Mouse (Mus musculus): ENCODE data around the gene Utp20. TPM values are rescaled to one million over a fixed set of nuclear protein-coding genes. Genes with fewer than 3 reads are reported as not detected.
"Not testable (repeated sequence)": the region's sequence is repeated elsewhere in the genome, so short reads cannot be mapped to it uniquely, and the experiment has no call there.

Gene Utp20
- polyA plus RNA-seq (2015; fragmentation: Nextera tagmentation; extraction: Ambion mirVana) = 8.8 and 9.7 TPM in 2 replicates

DNA sequence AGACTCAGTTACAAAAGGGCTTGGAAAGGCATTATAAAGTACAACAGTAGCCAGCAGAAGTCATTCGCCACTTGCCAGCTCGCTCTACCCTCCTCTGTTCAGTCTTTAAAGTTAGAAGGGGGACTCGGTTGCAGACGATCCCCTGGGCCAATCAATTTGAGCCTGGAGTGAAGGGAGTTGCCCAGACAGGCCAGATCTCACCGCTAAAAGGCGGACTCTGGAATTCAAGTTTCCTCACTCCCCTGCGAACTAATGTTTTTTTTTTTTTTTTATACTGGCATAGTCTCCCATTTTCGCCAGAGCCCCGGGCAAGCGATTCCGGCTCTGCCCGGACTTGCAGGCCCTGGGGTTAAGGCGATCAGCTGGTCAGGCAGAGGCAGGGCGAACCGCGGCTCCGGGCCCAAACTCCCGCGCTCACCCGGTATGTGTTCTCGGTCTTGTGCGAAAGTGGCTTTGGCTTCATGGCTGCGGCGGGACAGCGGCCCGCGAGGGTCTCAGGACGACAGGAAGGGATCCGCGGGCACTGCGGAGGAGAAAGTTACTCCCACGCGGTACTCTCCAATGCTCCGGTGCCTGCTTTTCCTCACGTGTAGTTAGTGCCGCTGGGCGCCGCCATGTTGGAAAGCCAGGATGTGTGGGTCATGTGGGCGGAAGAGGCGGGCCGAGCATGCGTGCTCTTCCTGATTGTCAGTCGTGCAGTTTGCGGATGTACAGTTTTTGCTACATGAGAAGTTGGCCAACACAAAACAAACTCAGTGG is at the start of gene Utp20:
Gene Utp20 (minus strand): TSS at position 617 of the 759 bp plus-strand sequence.
- Histone ChIP-seq H3K4me2 (peak within 1 kb of the TSS; percentile 80), H3K36me3 (replicated peaks) (no peaks in the 10 kb centered on the region; the same call in none of the 2 replicates), H3K4me3 (peak within 1 kb of the TSS; percentile 85), H3K9ac (peak within 1 kb of the TSS; percentile 51), H3K27ac (0 out of 2 replicates have a peak within 1 kb of the TSS, but pooled peaks have one; percentile 7), H3K27me3 (replicated peaks) (no peaks in the 10 kb centered on the region), H3K9me3 (no peaks in the 10 kb centered on the region), H3K4me1 (peaks cover 12% of the 10 kb centered on the region)
- WGBS = under 1% methylated on average over 44 of the region's 44 CpGs
- ATAC-seq (replicated peaks) = peak; percentile 100

DNA sequence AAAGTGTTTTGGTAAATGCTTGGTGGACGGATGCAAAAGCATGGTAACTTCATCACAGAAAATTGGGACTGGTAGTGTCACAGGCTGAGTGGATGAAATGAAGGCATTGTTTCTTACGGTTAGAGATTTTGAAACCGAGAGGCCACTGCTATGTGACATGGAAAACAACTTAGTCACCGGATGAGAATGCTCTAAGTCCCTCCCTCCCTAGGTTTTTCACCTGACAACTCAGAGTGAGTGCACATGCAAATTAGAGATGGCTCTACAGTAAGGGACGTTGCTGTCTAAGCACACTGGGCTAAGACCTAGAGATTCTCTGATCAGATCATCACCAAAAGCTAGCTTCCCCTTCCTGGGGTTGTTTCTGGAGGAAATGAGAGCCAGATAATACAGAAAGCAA is 48.3 kb upstream of the Utp20 start:
- no peak overlapping the region for H3K4me2 ChIP-seq
- no peak for ATAC-seq (replicated peaks)
- 72% methylated on average over 5 of the region's 5 CpGs for WGBS

DNA sequence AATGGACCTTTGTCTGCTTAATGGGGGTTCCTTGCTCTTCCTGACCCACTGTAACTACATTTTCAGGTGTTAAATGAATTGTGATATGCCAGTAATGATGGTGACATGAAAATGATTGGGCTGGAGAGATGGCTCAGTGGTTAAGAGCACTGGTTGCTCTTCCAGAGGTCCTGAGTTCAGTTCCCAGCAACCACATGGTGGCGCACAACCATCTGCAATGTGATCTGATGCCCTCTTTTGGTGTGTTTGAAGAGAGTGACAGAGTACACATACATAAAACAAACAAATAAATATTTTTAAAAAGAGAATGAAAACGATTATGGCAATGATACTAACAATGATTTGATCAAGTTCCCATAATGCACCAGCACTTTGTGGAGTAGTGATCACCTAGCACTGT is 39.4 kb upstream of the Utp20 start:
- no peaks in the 10 kb centered on the region for H3K9me3 ChIP-seq
- H3K27ac ChIP-seq = no peak overlapping the region
- no peaks in the 10 kb centered on the region for H3K4me1 ChIP-seq
- H3K9ac ChIP-seq = no peak overlapping the region
- WGBS = 69% methylated on average over 2 of the region's 2 CpGs
- H3K4me3 ChIP-seq = no peak overlapping the region
- no peak overlapping the region for H3K4me2 ChIP-seq
- no peaks in the 10 kb centered on the region for H3K27me3 ChIP-seq (replicated peaks)
- no peak for ATAC-seq (replicated peaks)
- no peaks in the 10 kb centered on the region for H3K36me3 ChIP-seq (replicated peaks)

More for the DNA sequence above, 48.3 kb upstream of the Utp20 start:
- no peaks in the 10 kb centered on the region for H3K9me3 ChIP-seq
- no peaks in the 10 kb centered on the region for H3K4me1 ChIP-seq
- no peak overlapping the region for H3K9ac ChIP-seq
- H3K4me3 ChIP-seq = no peak overlapping the region
- H3K27ac ChIP-seq = no peak overlapping the region
- H3K27me3 ChIP-seq (replicated peaks) = no peaks in the 10 kb centered on the region
- no peaks in the 10 kb centered on the region for H3K36me3 ChIP-seq (replicated peaks)

DNA sequence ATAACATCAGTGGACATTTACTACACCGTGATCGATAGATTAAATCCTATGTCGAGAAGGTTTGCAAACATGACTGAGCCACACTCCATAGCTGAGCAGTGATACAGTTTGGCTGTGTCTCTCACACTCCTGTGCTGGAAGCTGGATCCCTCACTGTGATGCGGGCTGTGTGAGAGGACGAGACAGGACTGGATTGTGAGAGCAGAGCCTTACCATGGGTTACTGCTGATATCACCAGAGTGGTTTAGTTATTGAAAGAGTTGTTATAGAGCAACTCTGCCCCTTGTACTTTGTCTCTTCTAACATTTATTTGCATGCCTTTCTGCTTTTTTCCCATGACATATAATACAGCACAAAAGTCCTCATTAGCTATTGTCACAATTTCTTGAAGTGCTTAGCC is 35.7 kb upstream of the Utp20 start:
- no peak overlapping the region for H3K9ac ChIP-seq
- no peaks in the 10 kb centered on the region for H3K4me1 ChIP-seq
- no peak overlapping the region for H3K4me2 ChIP-seq
- no peak for ATAC-seq (replicated peaks)
- no peaks in the 10 kb centered on the region for H3K27me3 ChIP-seq (replicated peaks)
- H3K27ac ChIP-seq = no peak overlapping the region
- no peaks in the 10 kb centered on the region for H3K9me3 ChIP-seq
- 95% methylated on average over 5 of the region's 5 CpGs for WGBS
- no peaks in the 10 kb centered on the region for H3K36me3 ChIP-seq (replicated peaks)
- H3K4me3 ChIP-seq = no peak overlapping the region

DNA sequence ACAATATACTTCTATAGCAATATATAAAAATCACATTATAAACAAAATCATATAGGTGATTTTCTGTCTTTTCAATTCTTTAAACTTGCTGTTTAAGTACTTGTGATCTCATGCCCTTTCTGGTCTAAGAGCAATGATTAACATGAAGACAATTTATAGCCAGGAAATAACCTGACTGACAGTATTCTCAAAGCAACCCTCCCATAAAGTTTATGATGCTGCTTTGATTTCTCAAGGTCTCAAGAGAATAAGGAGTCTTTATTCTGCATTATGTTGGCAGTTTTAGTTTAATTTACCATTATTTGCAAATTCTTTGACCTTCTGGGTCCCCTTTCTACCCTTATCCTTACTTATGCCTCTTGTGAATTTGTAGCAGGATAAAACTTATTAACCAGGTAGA is 34.8 kb upstream of the Utp20 start:
- Histone ChIP-seq H3K9ac (no peak overlapping the region), H3K4me3 (no peak overlapping the region), H3K27me3 (replicated peaks) (no peaks in the 10 kb centered on the region), H3K4me2 (no peak overlapping the region), H3K27ac (no peak overlapping the region), H3K4me1 (no peaks in the 10 kb centered on the region), H3K36me3 (replicated peaks) (no peaks in the 10 kb centered on the region), H3K9me3 (no peaks in the 10 kb centered on the region)
- ATAC-seq (replicated peaks) = no peak

DNA sequence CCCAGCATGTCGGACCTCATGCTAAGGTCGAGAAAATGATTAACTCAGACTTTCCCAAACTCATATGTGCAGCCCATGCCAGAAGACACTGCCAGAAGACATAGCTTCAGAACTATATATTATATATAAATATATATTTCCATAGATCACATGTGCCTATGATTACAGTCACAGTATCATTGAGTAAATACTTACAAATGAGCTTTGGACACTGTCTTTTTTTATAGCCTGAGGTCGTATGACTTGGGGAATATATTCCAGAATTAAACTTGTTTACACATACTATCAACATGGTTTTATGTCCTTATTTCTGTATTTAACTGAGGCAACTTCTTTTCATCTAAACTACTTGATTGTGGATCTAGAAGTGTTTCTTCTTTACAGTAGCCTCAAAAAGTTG is 34.3 kb upstream of the Utp20 start:
- Histone ChIP-seq H3K4me1 (no peaks in the 10 kb centered on the region), H3K27ac (no peak overlapping the region), H3K9ac (no peak overlapping the region), H3K36me3 (replicated peaks) (no peaks in the 10 kb centered on the region), H3K4me3 (no peak overlapping the region), H3K4me2 (no peak overlapping the region), H3K9me3 (no peaks in the 10 kb centered on the region), H3K27me3 (replicated peaks) (no peaks in the 10 kb centered on the region)
- no peak for ATAC-seq (replicated peaks)
- 71% methylated on average over 3 of the region's 3 CpGs for WGBS

DNA sequence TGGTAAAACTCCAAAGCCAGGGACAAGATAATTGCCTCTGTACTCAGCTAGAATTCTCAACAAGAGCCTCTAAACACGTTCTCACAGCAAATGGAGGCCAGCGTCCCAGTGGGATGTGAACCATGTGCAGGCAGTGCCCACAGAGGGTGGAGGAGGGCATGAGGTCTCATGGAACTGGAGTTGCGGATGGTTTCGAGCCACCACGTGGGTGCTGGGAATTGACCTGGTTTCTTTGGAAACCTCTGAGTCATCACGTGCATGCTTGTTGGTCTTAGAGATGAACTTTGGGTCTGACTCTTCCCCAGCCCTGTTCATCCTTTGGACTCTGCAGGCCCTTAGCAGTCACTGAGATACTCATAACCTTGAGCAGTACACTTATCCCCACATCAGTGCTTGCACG is 26.7 kb upstream of the Utp20 start:
- no peak overlapping the region for H3K4me3 ChIP-seq
- no peaks in the 10 kb centered on the region for H3K36me3 ChIP-seq (replicated peaks)
- H3K9ac ChIP-seq = no peak overlapping the region
- H3K27ac ChIP-seq = no peak overlapping the region
- ATAC-seq (replicated peaks) = no peak
- no peak overlapping the region for H3K4me2 ChIP-seq
- H3K9me3 ChIP-seq = no peaks in the 10 kb centered on the region
- 90% methylated on average over 7 of the region's 7 CpGs for WGBS
- no peaks in the 10 kb centered on the region for H3K27me3 ChIP-seq (replicated peaks)
- H3K4me1 ChIP-seq = no peaks in the 10 kb centered on the region

DNA sequence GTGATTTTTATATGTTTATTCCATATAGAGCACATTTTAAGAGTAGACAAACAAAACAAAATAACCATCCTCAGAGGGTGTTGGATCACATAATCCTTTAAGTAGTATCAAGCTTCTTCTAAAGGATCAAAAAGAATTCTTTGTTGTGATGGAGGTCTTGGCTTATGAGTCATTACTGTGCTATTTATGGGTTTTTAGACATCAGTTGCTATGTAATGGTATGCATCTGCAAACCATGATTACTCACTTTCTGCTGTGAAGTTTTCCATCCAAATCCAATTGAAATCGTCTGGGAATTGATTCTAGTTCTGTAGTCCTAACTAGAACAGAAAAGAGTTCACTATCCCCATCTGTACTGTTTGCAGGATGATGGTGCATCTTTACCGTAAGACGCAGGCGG is 23.4 kb upstream of the Utp20 start:
- no peak overlapping the region for H3K4me2 ChIP-seq
- WGBS = 85% methylated on average over 4 of the region's 4 CpGs
- no peaks in the 10 kb centered on the region for H3K4me1 ChIP-seq
- no peaks in the 10 kb centered on the region for H3K9me3 ChIP-seq
- no peaks in the 10 kb centered on the region for H3K27me3 ChIP-seq (replicated peaks)
- H3K9ac ChIP-seq = no peak overlapping the region
- no peak overlapping the region for H3K4me3 ChIP-seq
- H3K27ac ChIP-seq = no peak overlapping the region
- no peaks in the 10 kb centered on the region for H3K36me3 ChIP-seq (replicated peaks)
- ATAC-seq (replicated peaks) = no peak

DNA sequence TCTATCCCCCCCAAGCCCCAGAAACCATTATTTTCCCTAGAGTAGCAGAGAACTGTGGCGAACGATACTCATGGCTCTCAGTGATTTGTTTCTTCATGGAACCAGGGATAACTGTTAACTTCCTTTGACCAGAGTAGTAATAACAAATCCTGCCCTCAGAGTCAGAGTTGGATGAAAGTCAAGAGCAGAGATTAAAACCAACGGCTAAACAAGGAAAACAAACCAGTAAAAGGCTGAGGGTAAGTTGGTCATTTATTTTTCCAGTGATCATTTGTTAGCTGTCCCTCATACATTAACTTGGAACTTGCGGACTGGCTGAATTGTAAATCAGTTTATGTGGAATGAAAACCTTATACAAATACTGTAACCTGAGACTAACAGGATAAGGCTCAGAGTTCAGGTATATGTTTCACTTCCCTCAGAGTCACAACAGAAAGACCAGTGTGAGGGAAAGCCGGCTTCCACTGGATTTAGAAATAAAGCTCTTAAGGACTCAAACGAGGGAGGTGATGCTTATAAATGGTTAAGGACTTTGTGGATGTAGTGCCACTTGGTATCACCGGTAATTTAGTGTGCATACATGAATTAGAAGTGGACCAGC is 22.4 kb upstream of the Utp20 start:
- Histone ChIP-seq H3K27me3 (replicated peaks) (no peaks in the 10 kb centered on the region), H3K9me3 (no peaks in the 10 kb centered on the region), H3K4me3 (no peak overlapping the region), H3K36me3 (replicated peaks) (no peaks in the 10 kb centered on the region), H3K4me1 (no peaks in the 10 kb centered on the region), H3K9ac (no peak overlapping the region), H3K27ac (no peak overlapping the region), H3K4me2 (no peak overlapping the region)
- WGBS = 87% methylated on average over 7 of the region's 7 CpGs
- ATAC-seq (replicated peaks) = no peak

DNA sequence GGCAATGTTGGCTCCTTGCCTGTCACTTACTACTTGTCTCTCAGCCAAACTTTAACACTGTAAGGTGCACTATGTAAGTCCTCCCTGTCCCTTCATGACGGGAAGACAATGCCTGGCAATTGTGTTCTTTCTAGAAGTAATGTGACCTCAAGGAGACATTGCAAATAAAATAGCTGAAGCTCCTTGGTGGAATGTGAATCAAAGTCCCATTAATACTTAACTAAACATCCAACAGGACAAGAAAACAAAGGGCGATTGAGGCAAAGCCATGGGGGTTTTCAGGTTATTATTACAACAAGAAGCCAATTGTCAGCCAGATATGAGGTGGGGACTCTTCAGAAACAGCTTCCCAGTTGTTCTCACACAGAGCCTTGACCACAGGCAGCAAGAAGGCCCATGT is 7.6 kb upstream of the Utp20 start:
- Histone ChIP-seq H3K4me2 (no peak overlapping the region), H3K4me3 (no peak overlapping the region), H3K9ac (no peak overlapping the region), H3K27me3 (replicated peaks) (no peaks in the 10 kb centered on the region), H3K36me3 (replicated peaks) (no peaks in the 10 kb centered on the region), H3K9me3 (no peaks in the 10 kb centered on the region), H3K4me1 (no peaks in the 10 kb centered on the region), H3K27ac (no peak overlapping the region)
- 82% methylated on average over 2 of the region's 2 CpGs for WGBS
- no peak for ATAC-seq (replicated peaks)

DNA sequence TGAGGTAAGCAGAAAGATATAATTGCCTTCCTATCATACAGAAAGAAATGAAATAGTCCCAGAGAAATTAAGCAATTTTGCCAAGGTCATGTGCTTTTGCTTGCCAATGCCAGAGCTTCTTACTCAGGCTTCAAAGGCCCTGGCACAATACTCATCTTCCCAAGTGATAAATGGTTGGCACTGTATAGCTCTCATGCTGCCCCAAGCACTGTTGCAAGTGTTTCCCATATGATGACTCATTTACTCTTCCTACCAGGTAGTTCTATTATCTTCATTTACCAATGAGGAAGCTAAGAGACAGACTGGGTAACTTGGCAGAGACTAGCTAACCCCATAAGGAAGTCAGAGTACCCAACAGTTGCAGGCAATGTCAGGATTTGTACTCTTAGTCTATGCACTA is 1.8 kb upstream of the Utp20 start:
- H3K4me2 ChIP-seq = no peak overlapping the region
- no peak overlapping the region for H3K9ac ChIP-seq
- H3K27me3 ChIP-seq (replicated peaks) = no peaks in the 10 kb centered on the region
- ATAC-seq (replicated peaks) = no peak
- H3K4me1 ChIP-seq = peaks cover 12% of the 10 kb centered on the region
- H3K36me3 ChIP-seq (replicated peaks) = no peaks in the 10 kb centered on the region; the same call in 1 of the 2 replicates
- H3K9me3 ChIP-seq = no peaks in the 10 kb centered on the region
- no peak overlapping the region for H3K27ac ChIP-seq
- H3K4me3 ChIP-seq = no peak overlapping the region

DNA sequence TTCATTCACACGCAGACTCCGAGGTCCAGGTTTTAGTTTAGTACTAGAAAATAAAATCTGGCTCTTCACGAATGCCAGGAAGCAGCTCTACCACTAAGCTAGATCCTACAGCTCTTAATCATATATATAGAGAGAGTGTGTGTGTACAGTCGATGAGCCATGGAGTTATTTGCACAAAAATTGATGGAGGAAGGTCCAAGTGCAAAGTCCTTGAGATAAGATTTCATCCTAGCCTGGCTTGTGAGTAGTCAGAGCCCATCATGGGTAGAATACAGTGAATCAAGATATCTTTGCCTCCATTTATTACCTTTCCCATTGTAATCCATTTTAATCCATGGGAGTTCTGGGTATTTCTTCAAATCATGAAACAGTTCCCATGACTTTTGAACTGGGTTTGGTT is 992 bp upstream of the Utp20 start:
- Histone ChIP-seq H3K36me3 (replicated peaks) (no peaks in the 10 kb centered on the region; the same call in none of the 2 replicates), H3K9ac (no peak overlapping the region), H3K27ac (no peak overlapping the region), H3K9me3 (no peaks in the 10 kb centered on the region), H3K4me3 (peak overlapping the region; percentile 85), H3K27me3 (replicated peaks) (no peaks in the 10 kb centered on the region), H3K4me1 (peaks cover 12% of the 10 kb centered on the region), H3K4me2 (peak overlapping the region; percentile 80)
- 92% methylated on average over 4 of the region's 4 CpGs for WGBS
- no peak for ATAC-seq (replicated peaks)

DNA sequence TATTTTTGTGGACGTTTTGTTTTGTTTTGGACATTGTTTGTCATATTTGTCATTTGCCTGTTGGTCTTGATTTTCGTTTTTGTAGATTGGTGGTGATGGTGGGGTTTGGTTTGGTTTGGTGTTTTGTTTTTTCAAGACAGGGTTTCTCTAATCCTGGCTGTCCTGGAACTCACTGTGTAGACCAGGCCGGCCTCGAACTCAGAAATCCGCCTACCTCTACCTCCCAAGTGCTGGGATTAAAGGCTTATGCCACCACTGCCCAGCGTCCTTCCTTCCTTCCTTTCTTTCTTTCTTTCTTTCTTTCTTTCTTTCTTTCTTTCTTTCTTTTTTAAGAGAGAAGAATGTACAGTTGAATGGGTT is 323 bp upstream of the Utp20 start:
- 0 out of 2 replicates have a peak overlapping the region, but pooled peaks have one; percentile 7 for H3K27ac ChIP-seq
- peak overlapping the region; percentile 85 for H3K4me3 ChIP-seq
- 2% methylated on average over 6 of the region's 6 CpGs for WGBS
- H3K4me1 ChIP-seq = peaks cover 12% of the 10 kb centered on the region
- H3K9me3 ChIP-seq; H3K36me3 ChIP-seq (replicated peaks); H3K27me3 ChIP-seq (replicated peaks): not testable (repeated sequence)
- peak overlapping the region; percentile 80 for H3K4me2 ChIP-seq
- ATAC-seq (replicated peaks) = peak; percentile 79
- H3K9ac ChIP-seq = peak overlapping the region; percentile 51

All from midbrain, embryonic 15.5 days (tissue).